Mouse (Mus musculus) MEL (cell line): ENCODE measurements around the gene Adamts18.

ENCODE experiments used
- CHD2 ChIP-seq: IDR thresholded peaks from 2 replicates; pipeline ENCODE4 v1.6.1; 2011; ENCODE audit warnings: low read length, improper control_type of control experiment
- CTCF ChIP-seq, 3 experiments: IDR thresholded peaks in 2 of 3; conservative IDR thresholded peaks in 1 of 3; 2 replicates each; pipeline ENCODE4 v1.5.1; 2011 to 2012; ENCODE audit warnings: low read length in 3 of 3, low read depth in 2 of 3, mild to moderate bottlenecking in 2 of 3, improper control_type of control experiment in 1 of 3, inconsistent platforms in 1 of 3, mixed read lengths in 1 of 3, moderate library complexity in 1 of 3; ENCODE audit not compliant: control insufficient read depth in 1 of 3, insufficient read depth in 1 of 3, poor library complexity in 1 of 3, severe bottlenecking in 1 of 3
- EP300 ChIP-seq, 2 experiments: IDR thresholded peaks; 2 replicates each; pipeline ENCODE4 v1.6.1; 2011; ENCODE audit warnings: improper control_type of control experiment in 2 of 2, low read length in 2 of 2, low read depth in 1 of 2, mild to moderate bottlenecking in 1 of 2
- ETS1 ChIP-seq: IDR thresholded peaks from 2 replicates; pipeline ENCODE4 v1.6.1; 2012; ENCODE audit warnings: low read depth, mild to moderate bottlenecking, inconsistent platforms, low read length, improper control_type of control experiment, moderate library complexity
- GABPA ChIP-seq: IDR thresholded peaks from 2 replicates; pipeline ENCODE4 v1.6.1; 2012; ENCODE audit warnings: low read depth, mild to moderate bottlenecking, inconsistent platforms, low read length, improper control_type of control experiment, moderate library complexity
- GATA1 ChIP-seq: IDR thresholded peaks from 2 replicates; pipeline ENCODE4 v1.6.1; 2011; ENCODE audit warnings: low read depth, low read length, improper control_type of control experiment
- MAX ChIP-seq: IDR thresholded peaks from 2 replicates; pipeline ENCODE4 v1.6.1; 2011; ENCODE audit warnings: low read length, improper control_type of control experiment
- POLR2A ChIP-seq, 2 experiments: IDR thresholded peaks; 2 replicates each; pipeline ENCODE4 v1.6.1; 2011 to 2012; ENCODE audit warnings: low read length in 2 of 2, mild to moderate bottlenecking in 2 of 2, control low read depth in 1 of 2, improper control_type of control experiment in 1 of 2, low read depth in 1 of 2, moderate library complexity in 1 of 2; ENCODE audit not compliant: control insufficient read depth in 1 of 2, insufficient read depth in 1 of 2, poor library complexity in 1 of 2
- RAD21 ChIP-seq: IDR thresholded peaks from 2 replicates; pipeline ENCODE4 v1.6.1; 2011; ENCODE audit warnings: mild to moderate bottlenecking, low read depth, low read length, improper control_type of control experiment
- TCF12 ChIP-seq: IDR thresholded peaks from 2 replicates; pipeline ENCODE4 v1.6.1; 2014; ENCODE audit warnings: low read depth, mild to moderate bottlenecking, inconsistent platforms, low read length, improper control_type of control experiment, moderate library complexity
- USF1 ChIP-seq: IDR thresholded peaks from 2 replicates; pipeline ENCODE4 v1.6.1; 2014; ENCODE audit warnings: low read depth, mild to moderate bottlenecking, inconsistent platforms, low read length, improper control_type of control experiment, moderate library complexity
- ZNF384 ChIP-seq: IDR thresholded peaks from 2 replicates; pipeline ENCODE4 v1.6.1; 2012; ENCODE audit warnings: low read depth, mild to moderate bottlenecking, inconsistent platforms, low read length, improper control_type of control experiment

GRCm38 (mm10) chr8:113873446-113874120, 25.0 kb upstream of the Adamts18 start:
- TF ChIP-seq CTCF (IDR thresholded peaks at IDR 0.05 in 2 of 3, conservative IDR thresholded peaks at IDR 0.05 in 1 of 3; ENCODE audit: control insufficient read depth in 1 of 3, insufficient read depth in 1 of 3, low read depth in 2 of 3, low read length in 3 of 3, poor library complexity in 1 of 3, severe bottlenecking in 1 of 3): no peak
- no peak for TF ChIP-seq RAD21
- no peak for TF ChIP-seq POLR2A (IDR thresholded peaks at IDR 0.05; ENCODE audit: control insufficient read depth in 1 of 2, insufficient read depth in 1 of 2, low read depth in 1 of 2, low read length in 2 of 2, poor library complexity in 1 of 2)
- TF ChIP-seq USF1: no peak
- no peak for TF ChIP-seq TCF12
- no peak for TF ChIP-seq EP300 (IDR thresholded peaks at IDR 0.05; ENCODE audit: low read depth in 1 of 2, low read length in 2 of 2)
- TF ChIP-seq ZNF384: no peak
- TF ChIP-seq CHD2: no peak
- TF ChIP-seq ETS1: no peak
- TF ChIP-seq GATA1: no peak
- TF ChIP-seq MAX: no peak
- no peak for TF ChIP-seq GABPA
